Mouse (Mus musculus) heart, embryonic 15.5 days (tissue): ENCODE results near the gene Rftn1. TPM values are rescaled to one million over a fixed set of nuclear protein-coding genes. Genes with fewer than 3 reads are reported as not detected.

ENCODE experiments used
- ATAC-seq: fragments of 200-750 bp; cut with Nextera tagmentation; replicated peaks from 2 replicates; pipeline ENCODE4 v1.8.0; 2017; ENCODE audit warnings: low read depth, moderate TSS enrichment; ENCODE audit not compliant: insufficient number of reproducible peaks, insufficient read depth, low FRiP score
- H3K27ac ChIP-seq: fragments of 300-500 bp; sonication (generic); 2 replicates; pipeline ENCODE4 v1.5.1; 2015; ENCODE audit warnings: mild to moderate bottlenecking, inconsistent platforms
- H3K27me3 ChIP-seq: fragments of 300-500 bp; sonication (generic); 2 replicates; pipeline ENCODE4 v1.6.1; 2015; ENCODE audit warnings: inconsistent platforms
- H3K36me3 ChIP-seq: fragments of 300-500 bp; sonication (generic); 2 replicates; pipeline ENCODE4 v1.6.1; 2015; ENCODE audit warnings: mild to moderate bottlenecking, inconsistent platforms
- H3K4me1 ChIP-seq: fragments of 300-500 bp; sonication (generic); replicated peaks from 2 replicates; pipeline ENCODE4 v1.6.1; 2015; ENCODE audit warnings: inconsistent platforms
- H3K4me2 ChIP-seq: fragments of 300-500 bp; sonication (generic); 2 replicates; pipeline ENCODE4 v1.6.1; 2015; ENCODE audit warnings: inconsistent platforms, mild to moderate bottlenecking, moderate library complexity
- H3K4me3 ChIP-seq: fragments of 300-500 bp; sonication (generic); 2 replicates; pipeline ENCODE4 v1.5.1; 2015; ENCODE audit warnings: mild to moderate bottlenecking, inconsistent platforms
- H3K9ac ChIP-seq: fragments of 300-500 bp; sonication (generic); 2 replicates; pipeline ENCODE4 v1.6.1; 2015; ENCODE audit warnings: mild to moderate bottlenecking, inconsistent platforms
- H3K9me3 ChIP-seq: fragments of 300-500 bp; sonication (generic); replicated peaks from 2 replicates; pipeline ENCODE4 v1.6.1; 2016; ENCODE audit warnings: inconsistent platforms
- WGBS: fragments of 180-500 bp; shearing (Covaris S2); methylation state at CpG from one replicate; pipeline ENCODE4 v1.1.7; 2015; ENCODE audit warnings: mixed read lengths; 5-methylcytosine and 5-hydroxymethylcytosine counted together
- polyA plus RNA-seq: library from polyadenylated mRNA; unstranded; fragments of >200 nt; fragmentation: Nextera tagmentation; extraction: Ambion mirVana; gene quantifications from 2 replicates; pipeline ENCODE4 v1.2.1, GENCODE M21; 2015

Rftn1 gene
- polyA plus RNA-seq, 1 experiment from 2014 or later, result 29.7 TPM

- no peak for ATAC-seq
- no peaks in the 10 kb centered on the region for H3K36me3 ChIP-seq
- no peak overlapping the region for H3K27ac ChIP-seq
- H3K4me1 ChIP-seq, result peaks cover 24% of the 10 kb centered on the region
- H3K27me3 ChIP-seq, result no peaks in the 10 kb centered on the region
- no peaks in the 10 kb centered on the region for H3K9me3 ChIP-seq
- no peak overlapping the region for H3K4me2 ChIP-seq
- H3K4me3 ChIP-seq, result no peak overlapping the region
- 19% methylated on average over 4 of the region's 4 CpGs for WGBS
- H3K9ac ChIP-seq, result no peak overlapping the region
These were observed 180.4 kb downstream of the Rftn1 start for GRCm38 (mm10) chr17:50010096-50010495.

DNA sequence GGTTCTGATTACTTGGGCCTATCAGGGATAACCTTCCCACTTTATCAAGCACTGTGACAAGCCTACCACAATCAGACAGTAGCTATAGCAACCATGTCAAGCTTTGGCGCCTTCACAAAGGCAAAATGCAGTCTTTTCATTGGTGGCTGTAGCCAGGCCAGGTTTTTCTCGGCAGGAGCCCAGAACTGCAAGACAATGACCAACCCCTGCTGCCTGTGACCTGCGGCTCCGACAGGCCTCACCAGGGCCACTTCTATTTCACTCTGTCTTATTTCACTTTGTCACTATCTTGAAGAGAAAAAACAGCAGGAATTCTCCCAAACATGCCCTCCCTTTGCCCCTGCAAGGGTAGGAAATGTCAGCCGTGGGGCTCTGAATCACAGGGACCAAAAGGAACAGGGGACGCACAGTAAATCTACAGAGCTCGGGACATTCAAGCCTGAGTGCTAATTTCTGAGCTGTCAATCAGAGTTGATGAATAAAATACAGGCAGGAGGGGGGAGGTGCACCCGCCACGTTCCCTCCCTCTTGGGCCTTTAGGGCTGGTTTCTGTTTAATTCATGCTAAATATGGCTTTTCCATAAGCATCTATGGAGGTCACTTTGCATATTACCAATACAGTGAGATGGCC, 183.6 kb downstream of the Rftn1 start:
- H3K9me3 ChIP-seq, result no peaks in the 10 kb centered on the region
- H3K27ac ChIP-seq, result peak overlapping the region; percentile 59
- no peak overlapping the region for H3K9ac ChIP-seq
- peaks cover 26% of the 10 kb centered on the region for H3K4me1 ChIP-seq
- ATAC-seq, result peak; percentile 68
- no peak overlapping the region for H3K4me2 ChIP-seq
- H3K36me3 ChIP-seq, result no peaks in the 10 kb centered on the region; the same call in 1 of the 2 replicates
- H3K27me3 ChIP-seq, result no peaks in the 10 kb centered on the region
- H3K4me3 ChIP-seq, result no peak overlapping the region
- 25% methylated on average over 9 of the region's 9 CpGs for WGBS

DNA sequence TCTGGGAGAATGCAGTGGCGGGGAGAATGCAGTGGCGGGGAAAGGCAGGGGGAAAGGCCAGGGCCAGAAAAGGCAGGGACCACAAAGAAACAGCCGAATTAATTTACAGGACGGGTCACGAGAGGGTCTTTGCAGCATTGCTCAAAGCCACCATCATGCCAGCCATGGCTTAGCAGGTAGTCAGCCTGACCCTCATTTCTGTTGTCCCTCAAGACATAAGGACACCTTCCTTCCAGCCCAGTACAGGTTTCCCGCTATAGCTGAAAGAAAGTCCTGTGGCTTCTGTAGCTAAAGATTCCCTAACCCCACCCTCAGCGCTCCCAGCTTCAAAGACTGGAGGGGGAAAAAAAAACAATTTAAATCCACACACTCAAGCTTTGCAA, 184.1 kb downstream of the Rftn1 start:
- H3K9me3 ChIP-seq, result no peaks in the 10 kb centered on the region
- H3K4me1 ChIP-seq, result peaks cover 26% of the 10 kb centered on the region
- no peaks in the 10 kb centered on the region; the same call in 1 of the 2 replicates for H3K36me3 ChIP-seq
- WGBS, result 45% methylated on average over 7 of the region's 7 CpGs
- H3K27ac ChIP-seq, result peak overlapping the region; percentile 59; the same call in 1 of the 2 replicates
- no peak overlapping the region for H3K4me3 ChIP-seq
- H3K27me3 ChIP-seq, result no peaks in the 10 kb centered on the region
- no peak for ATAC-seq
- no peak overlapping the region for H3K4me2 ChIP-seq
- H3K9ac ChIP-seq, result no peak overlapping the region

GRCm38 (mm10) chr17:50003156-50003555, 187.3 kb downstream of the Rftn1 start:
- no peak overlapping the region for H3K27ac ChIP-seq
- H3K27me3 ChIP-seq, result no peaks in the 10 kb centered on the region
- peaks cover 15% of the 10 kb centered on the region for H3K36me3 ChIP-seq
- no peak overlapping the region for H3K9ac ChIP-seq
- no peak overlapping the region for H3K4me3 ChIP-seq
- no peak for ATAC-seq
- H3K4me2 ChIP-seq, result no peak overlapping the region
- H3K9me3 ChIP-seq, result no peaks in the 10 kb centered on the region
- 77% methylated on average over 4 of the region's 4 CpGs for WGBS
- H3K4me1 ChIP-seq, result peaks cover 18% of the 10 kb centered on the region

GRCm38 (mm10) chr17:50002171-50002570, 188.3 kb downstream of the Rftn1 start:
- Histone ChIP-seq H3K27ac (no peak overlapping the region), H3K9me3 (no peaks in the 10 kb centered on the region), H3K27me3 (no peaks in the 10 kb centered on the region), H3K4me1 (peaks cover 16% of the 10 kb centered on the region), H3K36me3 (peaks cover 15% of the 10 kb centered on the region), H3K9ac (no peak overlapping the region), H3K4me3 (no peak overlapping the region), H3K4me2 (no peak overlapping the region)
- WGBS, result 69% methylated on average over 3 of the region's 3 CpGs
- ATAC-seq, result no peak

DNA sequence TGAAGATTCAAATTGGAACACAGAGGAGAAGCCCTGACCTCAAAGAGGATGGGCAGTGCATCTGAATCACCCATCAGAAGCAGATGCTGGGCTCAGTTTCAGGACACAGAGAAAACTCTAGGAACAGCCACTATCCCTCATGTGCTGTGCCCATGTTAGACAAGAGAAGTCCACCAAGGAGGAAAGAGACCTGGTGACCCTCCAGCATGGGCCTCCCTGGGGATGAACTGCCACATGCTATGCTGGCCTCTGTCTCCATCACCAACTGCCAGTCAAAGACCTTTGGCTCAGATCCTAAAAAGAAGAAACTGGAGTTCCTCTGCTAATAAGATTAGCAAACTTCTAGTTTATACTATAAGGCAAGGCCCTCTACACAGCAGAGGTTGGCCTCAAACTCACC, 188.7 kb downstream of the Rftn1 start:
- ATAC-seq, result no peak
- no peak overlapping the region for H3K4me2 ChIP-seq
- H3K27me3 ChIP-seq, result no peaks in the 10 kb centered on the region
- no peaks in the 10 kb centered on the region for H3K9me3 ChIP-seq
- no peak overlapping the region for H3K9ac ChIP-seq
- no peak overlapping the region for H3K27ac ChIP-seq
- H3K4me3 ChIP-seq, result no peak overlapping the region
- peaks cover 13% of the 10 kb centered on the region for H3K4me1 ChIP-seq
- H3K36me3 ChIP-seq, result peaks cover 15% of the 10 kb centered on the region

DNA sequence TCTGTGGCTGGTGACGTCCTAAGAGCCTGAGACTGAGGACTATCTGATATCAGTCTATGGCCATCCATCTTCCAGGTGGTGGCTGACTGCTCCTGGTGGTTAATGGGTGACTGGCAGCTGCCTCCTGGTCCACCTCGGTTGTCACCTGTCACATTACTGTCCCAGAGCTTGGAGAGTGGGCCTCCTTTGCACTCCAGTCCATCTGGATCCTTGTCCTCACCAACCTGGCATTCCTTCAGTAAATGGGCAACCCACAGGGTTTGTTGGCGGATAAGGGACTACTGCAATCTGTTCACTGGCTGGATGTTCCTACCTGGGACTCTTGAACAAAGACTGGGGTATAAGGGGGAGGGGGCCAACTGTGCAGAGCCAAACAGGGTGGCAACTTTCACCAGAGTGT, 189.9 kb downstream of the Rftn1 start:
- Histone ChIP-seq H3K36me3 (peaks cover 15% of the 10 kb centered on the region), H3K27ac (no peak overlapping the region), H3K4me3 (no peak overlapping the region), H3K4me2 (no peak overlapping the region), H3K9me3 (no peaks in the 10 kb centered on the region), H3K4me1 (0 out of 2 replicates have a peak, but pooled peaks cover 8% of the 10 kb centered on the region), H3K27me3 (no peaks in the 10 kb centered on the region), H3K9ac (no peak overlapping the region)
- no peak for ATAC-seq
- WGBS, result 77% methylated on average over 3 of the region's 3 CpGs

DNA sequence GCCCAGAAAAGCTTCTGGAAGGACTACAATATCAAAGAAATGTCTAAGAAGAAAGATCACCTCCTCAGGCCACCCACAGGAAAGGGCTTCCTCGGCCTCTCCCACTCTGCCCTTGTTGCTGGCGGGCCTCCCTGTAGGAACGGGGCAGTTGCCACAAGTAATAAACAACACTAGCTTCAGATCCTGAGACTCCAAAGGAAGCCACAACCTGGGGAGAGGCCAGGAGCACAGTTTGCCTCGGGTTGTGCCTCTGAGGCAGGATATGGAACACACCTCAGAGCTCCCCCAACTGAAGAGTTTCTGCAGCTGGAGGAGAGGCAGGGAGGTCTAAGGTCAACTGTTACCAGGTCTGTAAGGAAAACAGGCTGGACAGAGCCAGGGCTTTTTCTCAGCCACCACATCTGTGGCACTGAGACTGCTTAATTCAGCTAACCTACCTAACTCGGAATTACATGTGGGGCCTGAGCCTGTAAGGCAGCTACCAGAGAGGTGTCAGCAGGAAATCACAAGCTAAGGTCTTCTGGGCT, 193.8 kb downstream of the Rftn1 start:
- Histone ChIP-seq H3K4me2 (no peak overlapping the region), H3K27ac (no peak overlapping the region), H3K4me1 (0 out of 2 replicates have a peak, but pooled peaks cover 9% of the 10 kb centered on the region), H3K9ac (no peak overlapping the region), H3K9me3 (no peaks in the 10 kb centered on the region), H3K36me3 (peaks cover 15% of the 10 kb centered on the region; the same call in 1 of the 2 replicates), H3K27me3 (no peaks in the 10 kb centered on the region), H3K4me3 (no peak overlapping the region)
- whole genome bisulfite sequencing, result 74% methylated on average over 5 of the region's 5 CpGs
- no peak for ATAC-seq

GRCm38 (mm10) chr17:49996097-49996496, 194.4 kb downstream of the Rftn1 start:
- Histone ChIP-seq H3K4me2 (no peak overlapping the region), H3K27ac (no peak overlapping the region), H3K9me3 (no peaks in the 10 kb centered on the region), H3K36me3 (peaks cover 15% of the 10 kb centered on the region; the same call in 1 of the 2 replicates), H3K9ac (no peak overlapping the region), H3K4me1 (0 out of 2 replicates have a peak, but pooled peaks cover 9% of the 10 kb centered on the region), H3K4me3 (no peak overlapping the region), H3K27me3 (no peaks in the 10 kb centered on the region)
- ATAC-seq, result no peak
- WGBS, result 88% methylated on average over 6 of the region's 6 CpGs

DNA sequence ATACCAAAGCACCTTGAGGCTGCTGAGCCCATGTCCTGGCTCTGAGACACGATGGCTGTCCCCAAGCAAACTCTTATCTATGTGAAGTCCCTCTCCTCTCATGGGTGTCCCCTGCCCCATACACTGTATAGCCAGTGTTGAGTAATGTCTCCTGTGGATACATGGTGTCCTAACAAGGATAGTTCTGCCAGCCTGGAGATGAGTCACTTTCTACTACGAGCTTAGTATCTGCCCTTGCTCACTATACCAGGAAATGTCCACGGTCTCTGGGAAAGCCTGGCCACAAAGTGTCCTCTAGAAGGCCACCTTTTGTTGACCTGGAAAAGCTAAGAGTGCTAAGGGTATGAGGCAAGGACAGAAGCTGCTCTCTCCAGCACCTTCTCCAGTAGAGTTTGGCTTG, 195.2 kb downstream of the Rftn1 start:
- Histone ChIP-seq H3K27me3 (no peaks in the 10 kb centered on the region), H3K4me1 (0 out of 2 replicates have a peak, but pooled peaks cover 9% of the 10 kb centered on the region), H3K36me3 (peaks cover 9% of the 10 kb centered on the region; the same call in 1 of the 2 replicates), H3K9me3 (no peaks in the 10 kb centered on the region), H3K9ac (no peak overlapping the region), H3K27ac (no peak overlapping the region), H3K4me2 (no peak overlapping the region), H3K4me3 (no peak overlapping the region)
- WGBS, result 63% methylated on average over 3 of the region's 3 CpGs
- ATAC-seq, result no peak

- 0 out of 2 replicates have a peak, but pooled peaks cover 9% of the 10 kb centered on the region for H3K4me1 ChIP-seq
- no peak overlapping the region for H3K4me2 ChIP-seq
- H3K27me3 ChIP-seq, result no peaks in the 10 kb centered on the region
- WGBS, result 81% methylated on average over 3 of the region's 3 CpGs
- H3K36me3 ChIP-seq, result no peaks in the 10 kb centered on the region
- H3K27ac ChIP-seq, result no peak overlapping the region
- no peaks in the 10 kb centered on the region for H3K9me3 ChIP-seq
- H3K9ac ChIP-seq, result no peak overlapping the region
- no peak for ATAC-seq
- H3K4me3 ChIP-seq, result no peak overlapping the region
These were observed 196.8 kb downstream of the Rftn1 start for GRCm38 (mm10) chr17:49993631-49994030.
